Mouse (Mus musculus): ENCODE results near the gene Six1. TPM values are rescaled to one million over a fixed set of nuclear protein-coding genes. Genes with fewer than 3 reads are reported as not detected.
A peak's percentile ranks its signal among the peaks of the same experiment; 100 is the strongest.

Gene Six1
- polyA plus RNA-seq, 1 experiment from 2014 or later = 28.2 TPM

DNA sequence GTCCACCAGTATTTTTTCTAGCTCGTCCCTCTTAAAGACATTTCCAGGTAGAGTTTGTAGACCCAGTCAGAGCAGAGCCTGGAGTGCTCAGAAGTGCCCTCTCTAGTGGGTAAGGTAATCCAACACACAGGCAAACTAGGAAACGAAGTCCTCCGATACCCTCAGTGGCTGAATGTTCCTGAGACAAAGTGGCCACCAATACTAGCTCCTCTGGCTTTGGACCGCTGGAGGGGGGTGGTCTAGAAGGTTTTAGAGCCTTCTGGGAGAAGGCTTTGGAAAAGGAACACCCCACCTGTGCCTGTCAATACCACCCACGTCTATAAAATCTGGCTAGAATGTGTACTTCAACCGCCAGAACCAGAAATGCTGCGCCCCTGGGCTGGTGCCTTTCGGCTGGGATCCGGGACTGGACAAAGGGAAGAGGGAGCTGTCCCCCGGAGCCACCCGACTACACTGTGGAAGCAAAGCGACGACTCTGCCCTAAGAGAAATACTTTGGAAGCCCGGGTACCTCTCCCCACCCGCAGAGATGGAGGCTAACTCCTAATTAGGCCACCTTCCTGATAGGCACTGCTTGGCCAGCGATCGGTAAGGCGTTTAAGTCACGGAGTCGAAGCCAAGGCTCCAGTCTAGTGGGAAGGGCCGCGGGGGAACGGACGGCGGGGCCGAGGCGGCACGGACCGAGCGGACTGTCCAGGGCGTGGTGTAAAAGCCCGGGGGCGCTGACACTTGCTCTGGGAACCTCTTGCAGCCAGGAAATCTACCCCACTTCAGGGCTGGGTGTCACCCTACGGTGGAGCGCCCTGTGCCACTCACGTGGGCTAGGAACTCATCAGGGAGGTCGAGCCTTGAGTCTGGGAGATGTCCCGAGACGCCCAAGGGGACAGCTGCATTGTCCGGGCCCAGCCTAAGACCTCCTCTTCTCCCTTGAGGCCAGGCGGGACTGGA lies 14.4 kb downstream of the Six1 start:
- peaks cover 66% of the 10 kb centered on the region for H3K27me3 ChIP-seq
- ATAC-seq (ENCODE audit: insufficient number of reproducible peaks, low FRiP score, low TSS enrichment, low read depth) = 0 out of 2 replicates have a peak, but pooled peaks have one; percentile 1
- 10% methylated on average over 40 of the region's 41 CpGs for WGBS
- no peak overlapping the region for H3K9ac ChIP-seq
- peak overlapping the region; percentile 28 for H3K4me2 ChIP-seq
- H3K4me1 ChIP-seq = peaks cover 37% of the 10 kb centered on the region
- no peaks in the 10 kb centered on the region for H3K9me3 ChIP-seq
- H3K27ac ChIP-seq = peak overlapping the region; percentile 57
- H3K36me3 ChIP-seq = no peaks in the 10 kb centered on the region
- peak overlapping the region; percentile 29 for H3K4me3 ChIP-seq

DNA sequence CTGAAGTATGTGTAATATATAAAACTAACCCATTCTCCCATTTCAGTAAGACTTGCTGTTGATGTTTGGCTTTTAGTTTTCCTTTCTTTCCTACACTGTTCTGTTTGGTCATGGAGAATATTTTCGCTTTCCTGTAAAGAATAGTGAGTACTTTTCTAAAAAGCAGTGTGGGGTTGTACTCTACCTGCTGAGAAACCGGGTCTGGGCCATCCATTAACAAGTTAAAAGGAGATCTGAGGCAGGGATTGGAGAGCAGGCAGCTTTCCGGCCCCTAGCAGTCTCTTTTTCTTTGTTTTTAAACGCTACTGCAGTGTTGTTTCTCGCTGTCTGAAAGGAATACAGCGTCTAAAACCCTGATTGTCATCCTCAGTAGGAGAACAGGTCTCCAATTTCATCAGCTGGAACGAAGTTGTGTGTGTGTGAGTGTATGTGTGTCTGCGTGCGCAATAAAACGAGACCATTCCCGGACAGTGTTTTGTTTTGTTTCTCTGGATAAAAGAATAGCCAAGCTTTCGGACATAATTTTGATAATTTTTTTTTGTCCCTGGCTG lies 15.2 kb downstream of the Six1 start:
- Histone ChIP-seq H3K9ac (no peak overlapping the region), H3K36me3 (no peaks in the 10 kb centered on the region), H3K9me3 (no peaks in the 10 kb centered on the region), H3K27me3 (peaks cover 65% of the 10 kb centered on the region), H3K27ac (no peak overlapping the region), H3K4me2 (no peak overlapping the region), H3K4me3 (no peak overlapping the region), H3K4me1 (peaks cover 31% of the 10 kb centered on the region)
- no peak for ATAC-seq (ENCODE audit: insufficient number of reproducible peaks, low FRiP score, low TSS enrichment, low read depth)
- WGBS = 19% methylated on average over 12 of the region's 12 CpGs

DNA sequence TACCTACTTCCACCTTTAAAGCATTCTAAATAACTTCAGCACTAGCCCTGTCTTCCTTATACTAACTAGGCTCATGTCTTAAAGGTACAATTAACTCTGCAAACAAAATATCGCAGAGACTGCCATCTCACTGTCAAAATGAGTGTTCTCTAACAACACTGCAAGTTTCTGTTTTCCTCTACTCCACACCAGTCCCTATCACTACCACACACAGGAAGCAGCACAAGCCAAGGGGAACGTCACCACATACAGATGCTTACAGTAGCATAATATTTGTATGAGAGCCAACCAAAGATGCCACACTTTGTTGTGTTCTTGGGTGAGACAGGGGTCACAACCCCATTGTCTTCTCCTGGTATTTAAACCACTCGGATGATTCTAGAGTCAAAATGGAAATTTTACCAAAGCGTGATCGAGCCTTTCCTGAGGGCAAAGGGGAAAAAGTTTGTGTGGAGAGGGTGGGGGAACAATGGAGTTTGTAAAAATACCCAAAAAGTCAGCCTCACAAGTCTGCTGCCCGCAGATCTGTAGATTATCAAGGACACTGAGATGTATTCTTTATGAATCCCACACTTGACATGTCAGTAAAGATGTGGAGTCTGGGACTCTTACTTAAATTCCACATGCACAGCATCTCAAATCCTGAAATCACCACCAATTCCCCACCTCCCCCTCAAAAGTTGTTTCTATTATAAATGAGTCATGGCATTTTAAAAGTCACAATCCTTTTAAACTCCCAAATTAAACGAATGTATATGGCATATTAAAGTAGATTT lies 16.1 kb downstream of the Six1 start:
- no peak overlapping the region for H3K27ac ChIP-seq
- H3K9me3 ChIP-seq = no peaks in the 10 kb centered on the region
- H3K36me3 ChIP-seq = no peaks in the 10 kb centered on the region
- 23% methylated on average over 7 of the region's 7 CpGs for WGBS
- ATAC-seq (ENCODE audit: insufficient number of reproducible peaks, low FRiP score, low TSS enrichment, low read depth) = no peak
- no peak overlapping the region for H3K4me3 ChIP-seq
- H3K4me1 ChIP-seq = peaks cover 29% of the 10 kb centered on the region
- peaks cover 59% of the 10 kb centered on the region for H3K27me3 ChIP-seq
- no peak overlapping the region for H3K9ac ChIP-seq
- H3K4me2 ChIP-seq = no peak overlapping the region

DNA sequence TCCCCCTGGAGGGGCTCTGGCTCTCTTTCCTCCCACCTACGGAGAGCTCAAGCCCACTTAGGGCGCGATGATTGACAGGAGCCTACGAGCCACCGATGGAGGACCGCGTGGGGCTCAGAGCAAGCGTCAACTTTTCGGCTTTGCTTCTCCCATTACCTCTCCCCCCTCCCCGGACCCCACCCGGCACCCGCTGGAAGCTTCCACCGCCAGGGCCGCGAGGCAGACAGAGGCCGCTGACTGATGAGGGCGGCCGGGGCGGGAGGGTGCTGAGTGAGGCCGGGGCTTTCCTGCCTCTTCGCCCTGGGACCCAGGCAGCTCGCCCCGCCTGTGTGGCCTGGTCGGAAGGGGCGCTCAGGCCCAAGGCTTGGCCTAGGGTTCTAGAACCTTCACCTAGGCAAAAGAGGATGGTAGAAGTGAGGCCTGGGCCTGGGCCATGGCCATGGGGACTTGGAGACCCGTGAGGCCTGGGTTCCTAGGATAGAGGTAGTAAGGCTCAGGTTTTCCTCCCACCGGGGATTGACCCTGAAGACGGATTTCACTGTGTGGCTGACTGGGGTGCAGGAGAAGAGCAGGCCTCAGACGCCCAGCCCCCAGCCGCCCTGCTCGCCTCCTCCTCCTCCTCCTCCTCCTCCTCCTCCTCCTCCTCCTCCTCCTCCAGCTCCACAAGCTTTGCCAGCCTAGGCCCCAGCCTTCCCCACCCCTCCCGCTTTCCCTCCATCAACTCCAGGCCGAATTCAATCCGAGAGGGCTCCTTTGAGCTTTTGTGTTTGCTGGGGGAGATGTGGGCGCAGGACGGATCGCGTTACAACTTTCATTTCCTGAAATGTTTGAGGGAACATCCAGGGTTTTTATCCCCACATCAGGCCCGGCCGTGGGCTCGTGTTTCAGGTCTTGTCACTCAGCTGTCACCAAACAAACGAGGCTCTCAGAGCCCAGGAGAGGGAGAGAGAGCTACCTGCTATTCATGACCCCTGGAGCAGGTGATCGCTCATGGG lies 18.5 kb downstream of the Six1 start:
- H3K27ac ChIP-seq = peak overlapping the region; percentile 51; the same call in 1 of the 2 replicates
- no peak overlapping the region for H3K9ac ChIP-seq
- H3K4me1 ChIP-seq = peaks cover 23% of the 10 kb centered on the region
- H3K27me3 ChIP-seq = peaks cover 45% of the 10 kb centered on the region
- 7% methylated on average over 42 of the region's 43 CpGs for WGBS
- no peaks in the 10 kb centered on the region for H3K9me3 ChIP-seq
- H3K4me3 ChIP-seq = peak overlapping the region; percentile 24
- ATAC-seq (ENCODE audit: insufficient number of reproducible peaks, low FRiP score, low TSS enrichment, low read depth) = 0 out of 2 replicates have a peak, but pooled peaks have one; percentile 64
- no peaks in the 10 kb centered on the region for H3K36me3 ChIP-seq
- peak overlapping the region; percentile 45 for H3K4me2 ChIP-seq

DNA sequence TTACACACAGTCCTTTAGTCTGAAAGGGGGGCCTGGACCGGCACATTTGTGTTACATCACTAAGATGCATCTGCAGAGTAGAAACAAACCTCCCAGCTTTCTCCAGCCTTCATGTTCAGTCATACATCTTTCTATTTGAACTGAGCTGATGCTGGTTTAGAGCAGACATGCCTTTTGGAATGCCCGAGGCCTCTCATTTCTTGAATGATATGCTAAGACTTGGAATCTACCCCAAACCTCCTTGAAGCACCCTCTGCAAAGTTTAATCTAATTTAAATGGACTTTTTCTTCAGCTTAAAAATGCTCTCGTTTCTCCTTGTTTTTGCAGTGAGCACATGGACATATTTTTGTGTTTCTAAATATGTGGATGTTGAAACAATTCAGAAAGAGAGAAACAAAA lies 21.0 kb downstream of the Six1 start:
- Histone ChIP-seq H3K27ac (no peak overlapping the region), H3K9me3 (no peaks in the 10 kb centered on the region), H3K4me2 (no peak overlapping the region), H3K4me3 (no peak overlapping the region), H3K36me3 (no peaks in the 10 kb centered on the region), H3K4me1 (peaks cover 13% of the 10 kb centered on the region), H3K27me3 (peaks cover 24% of the 10 kb centered on the region), H3K9ac (no peak overlapping the region)
- ATAC-seq (ENCODE audit: insufficient number of reproducible peaks, low FRiP score, low TSS enrichment, low read depth) = no peak
- 73% methylated on average over 3 of the region's 3 CpGs for whole genome bisulfite sequencing

DNA sequence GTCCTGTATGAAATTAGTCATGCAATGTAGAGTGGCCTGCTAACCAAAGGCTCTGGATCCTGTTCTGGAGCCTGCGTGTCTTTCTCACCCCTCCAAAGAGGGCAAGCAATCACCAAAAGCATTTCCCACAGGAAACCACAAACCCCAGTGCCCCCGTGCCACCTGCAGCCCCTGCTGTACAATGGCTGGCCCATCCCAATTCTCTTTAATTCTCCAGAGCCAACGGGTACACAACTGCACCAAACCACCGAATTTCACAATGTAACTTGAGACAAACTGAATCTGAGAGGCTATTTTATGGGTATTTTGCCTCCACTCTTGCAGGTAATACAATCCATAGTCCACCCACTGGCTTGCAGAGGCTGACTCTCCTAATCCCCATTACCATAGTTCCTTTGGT lies 22.4 kb downstream of the Six1 start:
- Histone ChIP-seq H3K27me3 (peaks cover 22% of the 10 kb centered on the region), H3K9ac (no peak overlapping the region), H3K4me1 (peaks cover 13% of the 10 kb centered on the region), H3K36me3 (no peaks in the 10 kb centered on the region), H3K9me3 (no peaks in the 10 kb centered on the region), H3K4me2 (no peak overlapping the region), H3K4me3 (no peak overlapping the region), H3K27ac (no peak overlapping the region)
- 33% methylated on average over 4 of the region's 4 CpGs for WGBS
- ATAC-seq (ENCODE audit: insufficient number of reproducible peaks, low FRiP score, low TSS enrichment, low read depth) = no peak

DNA sequence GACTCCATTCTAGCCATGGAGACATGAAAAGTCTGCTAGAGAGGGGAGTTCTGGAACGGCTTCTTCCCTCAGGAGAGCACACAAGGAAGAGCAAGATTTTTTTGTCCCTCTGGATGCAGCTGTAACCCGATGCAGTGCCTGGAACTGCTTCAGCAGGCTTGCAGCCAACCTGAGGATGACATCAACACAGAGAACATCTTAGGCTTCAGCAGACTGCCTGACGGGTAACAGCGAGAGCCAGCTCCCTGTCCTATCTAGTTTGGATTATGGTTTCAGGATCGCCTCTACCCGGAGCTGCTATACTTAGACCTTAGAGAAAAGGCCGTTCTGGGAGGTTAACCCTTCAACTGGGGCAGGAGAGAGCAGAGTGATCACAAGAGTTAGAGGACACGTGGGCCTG lies 28.2 kb downstream of the Six1 start:
- peaks cover 2% of the 10 kb centered on the region; the same call in 1 of the 2 replicates for H3K4me1 ChIP-seq
- H3K36me3 ChIP-seq = no peaks in the 10 kb centered on the region
- 0 out of 2 replicates have a peak, but pooled peaks cover 3% of the 10 kb centered on the region for H3K27me3 ChIP-seq
- H3K4me2 ChIP-seq = no peak overlapping the region
- WGBS = 53% methylated on average over 8 of the region's 8 CpGs
- no peak overlapping the region for H3K9ac ChIP-seq
- H3K27ac ChIP-seq = no peak overlapping the region
- H3K4me3 ChIP-seq = no peak overlapping the region
- no peak for ATAC-seq (ENCODE audit: insufficient number of reproducible peaks, low FRiP score, low TSS enrichment, low read depth)
- no peaks in the 10 kb centered on the region for H3K9me3 ChIP-seq

DNA sequence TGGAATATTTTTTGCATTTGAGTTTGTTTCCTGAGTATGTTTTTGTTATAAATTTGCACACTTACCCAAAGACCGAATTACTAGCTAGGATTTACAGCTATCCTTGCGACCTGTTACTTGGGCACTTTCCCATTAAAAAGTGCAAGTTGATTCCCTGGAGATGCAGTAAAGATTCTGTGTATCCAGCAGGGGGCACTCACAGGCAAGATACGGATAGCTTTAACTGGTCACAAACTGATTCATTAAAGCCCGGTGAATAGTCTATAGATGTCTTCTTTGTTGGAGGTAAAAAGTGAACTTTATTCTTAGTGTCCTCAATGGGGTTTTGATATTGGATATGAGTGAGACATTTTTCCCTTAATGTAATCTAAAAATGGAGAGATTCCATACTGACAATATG lies 32.7 kb downstream of the Six1 start:
- Histone ChIP-seq H3K4me1 (peaks cover 2% of the 10 kb centered on the region; the same call in 1 of the 2 replicates), H3K9me3 (no peaks in the 10 kb centered on the region), H3K27me3 (0 out of 2 replicates have a peak, but pooled peaks cover 3% of the 10 kb centered on the region), H3K9ac (no peak overlapping the region), H3K4me3 (no peak overlapping the region), H3K36me3 (no peaks in the 10 kb centered on the region), H3K4me2 (no peak overlapping the region), H3K27ac (no peak overlapping the region)
- no peak for ATAC-seq (ENCODE audit: insufficient number of reproducible peaks, low FRiP score, low TSS enrichment, low read depth)
- 4% methylated on average over 4 of the region's 4 CpGs for WGBS

GRCm38 (mm10) chr12:73020422-73020821 lies 33.3 kb downstream of the Six1 start:
- Histone ChIP-seq H3K27ac (no peak overlapping the region), H3K9me3 (no peaks in the 10 kb centered on the region), H3K4me1 (peaks cover under 1% of the 10 kb centered on the region; the same call in 1 of the 2 replicates), H3K4me3 (no peak overlapping the region), H3K27me3 (0 out of 2 replicates have a peak, but pooled peaks cover 3% of the 10 kb centered on the region), H3K36me3 (no peaks in the 10 kb centered on the region), H3K9ac (no peak overlapping the region), H3K4me2 (no peak overlapping the region)
- no peak for ATAC-seq (ENCODE audit: insufficient number of reproducible peaks, low FRiP score, low TSS enrichment, low read depth)
- WGBS = 26% methylated on average over 3 of the region's 3 CpGs

- ATAC-seq (ENCODE audit: insufficient number of reproducible peaks, low FRiP score, low TSS enrichment, low read depth) = no peak
- Histone ChIP-seq H3K4me1 (no peaks in the 10 kb centered on the region), H3K27me3 (0 out of 2 replicates have a peak, but pooled peaks cover 3% of the 10 kb centered on the region), H3K9ac (no peak overlapping the region), H3K9me3 (no peaks in the 10 kb centered on the region), H3K4me3 (no peak overlapping the region), H3K4me2 (no peak overlapping the region), H3K36me3 (no peaks in the 10 kb centered on the region), H3K27ac (no peak overlapping the region)
- WGBS = 56% methylated on average over 4 of the region's 4 CpGs
Observed at GRCm38 (mm10) chr12:73018838-73019237, 34.8 kb downstream of the Six1 start.

GRCm38 (mm10) chr12:73016171-73016570 lies 37.5 kb downstream of the Six1 start:
- H3K4me1 ChIP-seq = peaks cover 3% of the 10 kb centered on the region; the same call in 1 of the 2 replicates
- H3K27ac ChIP-seq = no peak overlapping the region
- no peak overlapping the region for H3K4me2 ChIP-seq
- no peak for ATAC-seq (ENCODE audit: insufficient number of reproducible peaks, low FRiP score, low TSS enrichment, low read depth)
- no peak overlapping the region for H3K9ac ChIP-seq
- H3K27me3 ChIP-seq = no peaks in the 10 kb centered on the region
- WGBS = 78% methylated on average over 4 of the region's 4 CpGs
- no peaks in the 10 kb centered on the region for H3K9me3 ChIP-seq
- no peaks in the 10 kb centered on the region for H3K36me3 ChIP-seq
- H3K4me3 ChIP-seq = no peak overlapping the region
